Mouse (Mus musculus): Measurements from ENCODE around the gene Gm48551.

- TF ChIP-seq HCFC1 (IDR thresholded peaks at IDR 0.05; ENCODE audit: borderline replicate concordance, insufficient read depth, low read length), result no peak
- TF ChIP-seq ZC3H11A (IDR thresholded peaks at IDR 0.05; ENCODE audit: borderline replicate concordance, low read depth, low read length), result no peak
Measured at GRCm38 (mm10) chr10:81358841-81359240, 25.4 kb upstream of the Gm48551 start.
